Mouse (Mus musculus): ENCODE results near the gene Prlr. TPM values are rescaled to one million over a fixed set of nuclear protein-coding genes. Genes with fewer than 3 reads are reported as not detected.

Prlr gene
- polyA plus RNA-seq, 1 experiment = 0.13 TPM

DNA sequence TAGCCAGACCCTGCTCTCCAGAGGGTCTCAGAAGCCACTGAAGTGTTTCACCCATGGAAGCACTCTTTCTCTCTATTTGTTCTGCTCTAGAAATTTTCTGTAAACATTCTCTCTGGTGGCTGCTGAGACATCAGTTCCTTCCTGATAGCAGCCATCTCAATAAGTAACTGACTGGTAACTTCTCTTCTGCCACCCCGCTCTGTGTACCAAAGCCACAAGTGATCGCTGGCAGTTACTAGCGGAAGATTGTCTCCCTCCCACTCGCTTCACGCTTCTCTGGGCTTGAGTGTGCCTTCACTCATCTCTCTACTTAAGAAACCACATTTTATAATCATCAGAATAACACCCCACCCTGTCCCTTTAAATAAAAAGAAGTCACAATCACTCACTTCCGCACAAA lies 170.0 kb downstream of the Prlr start:
- no peak overlapping the region for H3K4me3 ChIP-seq (replicated peaks; ENCODE audit: extremely low read depth, low read depth, low read length)
- no peak for DNase-seq
- H3K4me1 ChIP-seq (ENCODE audit: control insufficient read depth, insufficient read depth, low read length) = no peaks in the 10 kb centered on the region
- no peak for TF ChIP-seq CTCF (IDR thresholded peaks at IDR 0.05; ENCODE audit: insufficient read depth, low read length)
- no peak for TF ChIP-seq POLR2A (IDR thresholded peaks at IDR 0.05; ENCODE audit: borderline replicate concordance, extremely low read depth, low read depth, low read length)
- WGBS = 71% methylated on average over 6 of the region's 6 CpGs

DNA sequence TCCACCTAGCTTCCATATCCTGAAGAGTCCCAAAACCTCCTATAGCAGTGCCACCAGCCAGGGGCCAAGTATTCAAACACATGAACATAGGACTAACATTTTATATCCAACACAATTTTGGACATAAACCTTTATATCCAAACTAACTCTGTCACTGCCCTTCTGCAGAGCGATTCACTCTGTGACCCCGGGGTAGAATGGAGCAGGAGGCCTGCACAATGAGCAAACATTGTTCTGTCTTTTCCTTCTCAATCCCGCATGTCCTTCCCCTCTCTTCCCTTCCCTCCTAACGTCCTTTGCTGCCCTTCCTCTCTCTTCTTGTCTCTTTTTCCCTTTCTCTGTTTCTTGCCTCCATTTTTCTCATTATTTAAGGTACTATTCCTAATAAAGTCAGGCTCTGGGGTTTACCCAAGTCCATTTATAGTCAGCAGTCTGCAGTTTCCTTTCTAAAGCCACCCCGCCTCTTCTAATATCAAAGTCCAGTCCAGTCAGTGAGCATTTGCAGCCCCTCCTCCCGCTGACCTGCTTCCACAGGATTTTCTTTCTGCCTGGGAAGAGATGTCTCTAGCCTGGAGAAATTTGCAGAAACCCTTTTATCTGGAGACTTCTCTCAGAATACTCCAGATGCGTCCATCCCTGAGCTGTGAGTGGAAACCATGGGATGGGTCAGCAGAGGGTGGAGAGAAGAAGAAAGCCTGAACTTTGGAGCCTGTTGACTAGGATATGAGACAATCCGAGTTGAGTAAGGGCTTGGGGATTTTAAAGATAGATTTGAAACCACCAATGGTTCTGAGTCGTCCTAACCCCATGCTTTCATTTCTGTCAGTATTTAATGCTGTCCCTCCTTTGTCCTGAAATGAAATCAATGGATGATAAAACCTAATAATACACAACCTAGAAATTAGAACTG lies 181.3 kb downstream of the Prlr start, which contains the start of gene Agxt2:
Gene Agxt2 (plus strand): TSS at position 494 of the 910 bp plus-strand sequence.
- 75% methylated on average over 9 of the region's 9 CpGs for WGBS

GRCm38 (mm10) chr15:10366331-10366730 lies 189.3 kb downstream of the Prlr start:
- 85% methylated on average over 2 of the region's 2 CpGs for WGBS

More for the DNA sequence above, 181.3 kb downstream of the Prlr start, which contains the start of gene Agxt2:
- no peak for DNase-seq
- no peak within 1 kb of the TSS for H3K4me3 ChIP-seq (replicated peaks; ENCODE audit: extremely low read depth, low read depth, low read length)
- H3K4me1 ChIP-seq (ENCODE audit: control insufficient read depth, insufficient read depth, low read length) = no peaks in the 10 kb centered on the region
- TF ChIP-seq POLR2A (IDR thresholded peaks at IDR 0.05; ENCODE audit: borderline replicate concordance, extremely low read depth, low read depth, low read length) (no peak), CTCF (IDR thresholded peaks at IDR 0.05; ENCODE audit: insufficient read depth, low read length) (no peak)

DNA sequence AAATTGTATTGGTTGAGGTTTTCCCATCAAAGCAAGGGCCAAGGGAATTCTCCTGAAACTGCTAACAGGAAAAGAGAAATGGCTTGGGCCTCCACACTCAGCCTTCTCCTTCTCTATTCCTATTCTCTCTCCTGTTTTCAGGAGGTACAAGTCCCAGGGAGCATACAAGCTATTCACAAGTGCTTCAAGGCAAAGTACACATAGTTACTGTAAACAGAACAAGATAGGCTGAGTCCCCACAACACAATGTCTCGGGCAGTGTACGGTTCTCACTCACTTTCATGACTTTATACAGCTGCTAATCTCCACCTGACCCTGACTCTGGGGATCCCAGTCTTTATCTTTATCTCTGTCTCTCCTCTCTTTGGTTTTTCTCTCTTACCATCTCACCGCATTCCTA lies 198.4 kb downstream of the Prlr start:
- Histone ChIP-seq H3K4me1 (ENCODE audit: control insufficient read depth, insufficient read depth, low read length) (no peaks in the 10 kb centered on the region; the same call in 1 of the 2 replicates), H3K4me3 (replicated peaks; ENCODE audit: extremely low read depth, low read depth, low read length) (no peak overlapping the region)
- 41% methylated on average over 3 of the region's 3 CpGs for WGBS
- TF ChIP-seq POLR2A (IDR thresholded peaks at IDR 0.05; ENCODE audit: borderline replicate concordance, extremely low read depth, low read depth, low read length) (no peak), CTCF (IDR thresholded peaks at IDR 0.05; ENCODE audit: insufficient read depth, low read length) (no peak)
- no peak for DNase-seq

More at GRCm38 (mm10) chr15:10366331-10366730, 189.3 kb downstream of the Prlr start:
- Histone ChIP-seq H3K4me3 (replicated peaks; ENCODE audit: extremely low read depth, low read depth, low read length) (no peak overlapping the region), H3K4me1 (ENCODE audit: control insufficient read depth, insufficient read depth, low read length) (no peaks in the 10 kb centered on the region)
- TF ChIP-seq CTCF (IDR thresholded peaks at IDR 0.05; ENCODE audit: insufficient read depth, low read length) (no peak), POLR2A (IDR thresholded peaks at IDR 0.05; ENCODE audit: borderline replicate concordance, extremely low read depth, low read depth, low read length) (no peak)
- no peak for DNase-seq

DNA sequence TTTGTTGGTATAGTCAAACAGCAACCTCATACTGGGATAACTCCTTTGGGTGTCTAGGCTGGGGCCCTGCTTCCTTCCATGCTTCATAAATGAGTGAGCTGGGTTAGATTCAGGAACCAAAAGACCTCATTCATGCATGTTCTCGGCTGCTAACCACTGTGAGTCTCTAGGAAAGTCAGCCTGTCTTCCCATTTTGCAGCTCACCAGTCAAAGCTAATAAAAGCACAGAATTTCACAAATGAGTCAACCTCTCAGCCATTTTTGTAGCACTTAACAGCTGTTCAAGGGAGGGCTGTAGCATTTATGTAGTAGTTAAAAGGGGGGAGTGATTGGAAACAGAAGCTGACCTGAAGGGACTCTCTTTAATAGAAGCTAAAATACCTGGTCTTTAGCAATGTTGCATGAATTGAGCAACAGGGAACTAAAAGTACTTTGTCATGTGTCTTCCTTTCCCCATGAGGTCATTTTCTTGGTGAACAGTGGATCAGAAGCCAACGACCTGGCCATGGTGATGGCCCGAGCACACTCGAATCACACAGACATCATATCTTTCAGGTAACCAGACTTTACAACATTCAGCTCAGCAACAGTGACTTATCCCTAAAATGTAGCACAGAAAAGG lies 201.4 kb downstream of the Prlr start:
- TF ChIP-seq CTCF (IDR thresholded peaks at IDR 0.05; ENCODE audit: insufficient read depth, low read length) (no peak), POLR2A (IDR thresholded peaks at IDR 0.05; ENCODE audit: borderline replicate concordance, extremely low read depth, low read depth, low read length) (no peak)
- Histone ChIP-seq H3K4me1 (ENCODE audit: control insufficient read depth, insufficient read depth, low read length) (no peaks in the 10 kb centered on the region; the same call in 1 of the 2 replicates), H3K4me3 (replicated peaks; ENCODE audit: extremely low read depth, low read depth, low read length) (no peak overlapping the region)
- DNase-seq = no peak
- 81% methylated on average over 4 of the region's 4 CpGs for WGBS

- TF ChIP-seq POLR2A (IDR thresholded peaks at IDR 0.05; ENCODE audit: borderline replicate concordance, extremely low read depth, low read depth, low read length) (no peak), CTCF (IDR thresholded peaks at IDR 0.05; ENCODE audit: insufficient read depth, low read length) (no peak)
- WGBS = 83% methylated on average over 3 of the region's 3 CpGs
- Histone ChIP-seq H3K4me1 (ENCODE audit: control insufficient read depth, insufficient read depth, low read length) (no peaks in the 10 kb centered on the region; the same call in 1 of the 2 replicates), H3K4me3 (replicated peaks; ENCODE audit: extremely low read depth, low read depth, low read length) (no peak overlapping the region)
- no peak for DNase-seq
Measured at GRCm38 (mm10) chr15:10379757-10380458, 202.9 kb downstream of the Prlr start.

- Histone ChIP-seq H3K4me3 (replicated peaks; ENCODE audit: extremely low read depth, low read depth, low read length) (no peak overlapping the region), H3K4me1 (ENCODE audit: control insufficient read depth, insufficient read depth, low read length) (no peaks in the 10 kb centered on the region)
- DNase-seq = no peak
- TF ChIP-seq POLR2A (IDR thresholded peaks at IDR 0.05; ENCODE audit: borderline replicate concordance, extremely low read depth, low read depth, low read length) (no peak), CTCF (IDR thresholded peaks at IDR 0.05; ENCODE audit: insufficient read depth, low read length) (no peak)
- 76% methylated on average over 2 of the region's 2 CpGs for WGBS
Measured at GRCm38 (mm10) chr15:10387263-10387662, 210.2 kb downstream of the Prlr start.

Other genes with a start within 250 kb of the Prlr start
- not detected in 2 replicates for gene Gm21973, start 148.1 kb downstream of the Prlr start, polyA plus RNA-seq (2012; rRNA removed)
- not detected in 2 replicates for gene Agxt2, start 181.3 kb downstream of the Prlr start, polyA plus RNA-seq (2012; rRNA removed)